Mouse (Mus musculus) lung, adult 2 months (tissue): Measurements from ENCODE around the gene Gm10803.

Experiments used
- CTCF ChIP-seq: fragments of 200-500 bp; IDR thresholded peaks from 2 replicates; pipeline ENCODE4 v1.5.1; 2011; ENCODE audit warnings: mild to moderate bottlenecking, low read length, control low read depth; ENCODE audit not compliant: insufficient read depth
- POLR2A ChIP-seq: fragments of 200-500 bp; IDR thresholded peaks from 2 replicates; pipeline ENCODE4 v1.6.1; 2011; ENCODE audit warnings: low read depth, mild to moderate bottlenecking, control low read depth, low read length, borderline replicate concordance; ENCODE audit errors: extremely low read depth

DNA sequence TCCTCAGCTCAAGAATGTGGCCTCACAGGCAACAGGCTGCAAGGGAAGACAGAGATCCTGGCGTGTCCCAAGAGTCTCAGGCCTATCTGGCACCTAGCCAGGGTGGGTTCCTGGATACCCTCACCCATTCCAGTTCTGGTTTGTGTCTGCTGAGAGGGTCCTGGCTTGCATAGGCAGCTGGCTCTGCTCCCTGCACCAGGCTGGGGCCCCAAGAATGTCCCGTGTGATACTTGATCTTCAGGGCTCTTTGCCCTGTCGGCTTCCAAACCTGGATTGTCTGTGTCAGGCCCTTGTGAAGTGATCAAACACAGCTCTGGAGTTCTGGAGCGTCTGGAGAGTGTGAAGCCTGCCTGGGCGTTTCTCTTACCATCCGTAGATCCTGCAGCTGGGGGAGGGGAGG is 22.2 kb upstream of the Gm10803 start:
- TF ChIP-seq CTCF = no peak
- TF ChIP-seq POLR2A = no peak
